Mouse (Mus musculus): Measurements from ENCODE around the gene Cdk18. TPM values are rescaled to one million over a fixed set of nuclear protein-coding genes. Genes with fewer than 3 reads are reported as not detected.

Cdk18 gene
- polyA plus RNA-seq (2014; fragmentation: Illumina TruSeq; extraction: RNeasy Lipid Tissue Mini Kit (QIAGEN cat#74804); ENCODE audit: low read depth, low replicate concordance) = 0.52 TPM

DNA sequence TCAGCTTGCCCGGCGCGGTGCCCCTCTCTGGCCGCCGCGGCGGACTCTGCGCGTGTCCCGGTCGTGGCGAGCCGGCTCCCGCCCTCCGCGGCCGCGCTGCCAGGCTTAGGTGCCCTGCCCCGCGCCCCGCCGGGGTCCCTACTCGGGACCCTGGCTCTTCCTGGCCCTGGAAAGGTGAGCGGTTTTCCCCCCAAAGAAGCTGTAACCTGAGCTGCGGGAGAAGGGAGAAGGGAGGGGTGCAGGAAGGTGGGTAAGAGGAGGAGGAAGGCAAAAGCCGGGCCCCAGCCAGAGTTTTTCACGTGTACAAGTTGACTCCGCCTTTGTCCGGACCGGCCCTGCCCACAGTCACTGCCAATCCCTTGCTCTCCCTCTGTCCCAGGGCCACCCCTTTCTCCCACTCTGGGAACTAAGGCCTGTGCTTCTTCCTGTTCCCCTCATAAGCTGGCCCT is at the start of gene Cdk18:
Cdk18 (minus strand) TSS at position 269 of the 449 bp plus-strand sequence.

DNA sequence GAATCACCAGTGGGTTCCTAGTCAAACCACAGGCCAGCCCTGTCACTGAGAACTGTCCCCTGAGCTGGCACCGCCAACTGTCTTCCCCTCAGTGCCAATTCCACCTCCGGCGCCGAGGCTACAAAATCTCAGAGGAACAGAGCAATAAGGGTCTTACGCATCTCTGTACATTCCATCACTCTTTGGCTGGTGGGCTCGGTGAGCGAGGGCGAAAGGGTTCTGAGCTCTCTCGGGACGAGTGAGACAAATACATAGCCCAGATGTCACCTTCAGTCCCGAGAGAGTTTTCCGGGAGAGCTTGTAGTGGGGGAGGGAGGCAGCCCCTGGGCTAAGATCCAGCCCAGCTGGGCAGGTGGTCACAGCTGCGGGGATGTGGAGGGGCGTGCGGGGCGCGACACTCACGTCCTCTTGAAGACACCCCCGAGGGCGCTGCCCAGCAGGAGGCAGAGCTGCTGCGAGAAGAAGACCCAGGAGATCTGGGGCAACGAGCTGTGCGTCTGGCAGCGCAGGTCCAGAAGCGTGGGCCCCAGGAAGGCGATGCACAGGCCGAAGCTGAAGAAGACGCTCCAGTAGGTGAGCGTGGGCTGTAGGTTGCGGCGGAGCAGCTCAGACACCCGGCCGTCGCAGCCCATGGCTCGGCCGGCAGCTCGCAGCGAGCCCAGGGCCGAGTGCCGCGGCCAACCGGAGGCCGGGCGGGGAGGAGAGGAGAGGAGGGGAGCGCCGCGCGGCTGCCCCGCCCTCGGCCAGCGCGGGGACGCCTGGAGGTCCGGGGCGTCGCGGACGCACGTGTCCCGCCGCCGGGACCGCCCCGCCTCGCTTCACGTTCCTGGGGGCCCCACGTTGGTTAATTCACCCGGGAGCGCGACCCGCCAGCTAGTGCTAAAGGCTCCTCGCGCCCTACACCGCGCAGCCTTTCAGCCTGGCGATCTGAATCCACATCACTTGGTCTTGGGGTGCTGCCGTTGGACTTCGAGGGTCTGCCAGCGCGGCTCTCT is 71.9 kb downstream of the Cdk18 start, which contains the start of gene Mfsd4a:
Mfsd4a (minus strand) TSS at position 802 of the 995 bp plus-strand sequence.

Other genes with a start within 250 kb of the Cdk18 start
- 173 TPM for gene Nucks1, start 229.2 kb downstream of the Cdk18 start, polyA plus RNA-seq (2014; fragmentation: Illumina TruSeq; extraction: RNeasy Lipid Tissue Mini Kit (QIAGEN cat#74804); ENCODE audit: low read depth, low replicate concordance)
- 4.0 TPM for gene Slc45a3, start 176.7 kb downstream of the Cdk18 start, polyA plus RNA-seq (2014; fragmentation: Illumina TruSeq; extraction: RNeasy Lipid Tissue Mini Kit (QIAGEN cat#74804); ENCODE audit: low read depth, low replicate concordance)
- gene Elk4, start 132.1 kb downstream of the Cdk18 start, polyA plus RNA-seq (2014; fragmentation: Illumina TruSeq; extraction: RNeasy Lipid Tissue Mini Kit (QIAGEN cat#74804); ENCODE audit: low read depth, low replicate concordance) = 32.1 TPM
- gene Mfsd4a, start 71.6 kb downstream of the Cdk18 start, polyA plus RNA-seq (2014; fragmentation: Illumina TruSeq; extraction: RNeasy Lipid Tissue Mini Kit (QIAGEN cat#74804); ENCODE audit: low read depth, low replicate concordance) = 115 TPM
- not detected for gene Lemd1, start 51.7 kb upstream of the Cdk18 start, polyA plus RNA-seq (2014; fragmentation: Illumina TruSeq; extraction: RNeasy Lipid Tissue Mini Kit (QIAGEN cat#74804); ENCODE audit: low read depth, low replicate concordance)
- gene AC124108.1, start 51.8 kb upstream of the Cdk18 start, polyA plus RNA-seq (2014; fragmentation: Illumina TruSeq; extraction: RNeasy Lipid Tissue Mini Kit (QIAGEN cat#74804); ENCODE audit: low read depth, low replicate concordance) = not detected
- not detected for gene Gm10188, start 90.1 kb upstream of the Cdk18 start, polyA plus RNA-seq (2014; fragmentation: Illumina TruSeq; extraction: RNeasy Lipid Tissue Mini Kit (QIAGEN cat#74804); ENCODE audit: low read depth, low replicate concordance)
- 36.2 TPM for gene Klhdc8a, start 158.9 kb upstream of the Cdk18 start, polyA plus RNA-seq (2014; fragmentation: Illumina TruSeq; extraction: RNeasy Lipid Tissue Mini Kit (QIAGEN cat#74804); ENCODE audit: low read depth, low replicate concordance)
- gene Nuak2, start 176.4 kb upstream of the Cdk18 start, polyA plus RNA-seq (2014; fragmentation: Illumina TruSeq; extraction: RNeasy Lipid Tissue Mini Kit (QIAGEN cat#74804); ENCODE audit: low read depth, low replicate concordance) = 0.93 TPM

All from adrenal gland, adult 10 weeks (tissue).